Mouse (Mus musculus) urinary bladder, postnatal 14 days (tissue): ENCODE measurements at regions not wholly inside any gene's neighbourhood (a gene's known extent, or its start where the extent isn't known, plus 50 kb on each side); places are given as distances from the start of the nearest gene placed in this dataset.

Experiments used
- DNase-seq: peaks from one replicate; pipeline ENCODE4 v3.0.0; 2021; ENCODE audit warnings: low spot score

DNA sequence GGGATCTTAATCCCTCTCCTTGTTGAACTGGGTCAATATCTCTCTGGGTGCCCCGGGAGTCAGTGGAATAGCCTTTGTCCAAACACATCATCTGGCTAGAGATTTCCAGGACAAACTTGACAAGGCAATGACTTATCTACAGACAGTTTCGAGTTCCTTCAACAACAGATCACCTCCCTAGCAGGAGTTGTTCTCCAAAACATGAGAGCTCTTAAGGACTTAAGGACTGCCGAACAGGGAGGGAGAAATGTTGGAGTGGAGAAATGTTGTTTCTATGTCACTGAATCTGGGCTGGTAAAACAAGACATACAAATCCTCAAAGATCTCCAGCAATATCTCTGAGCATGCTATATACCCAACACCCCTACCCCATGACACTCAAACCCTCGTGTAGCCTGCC, 59.7 kb upstream of the Cox10 start:
- DNase-seq: no peak

DNA sequence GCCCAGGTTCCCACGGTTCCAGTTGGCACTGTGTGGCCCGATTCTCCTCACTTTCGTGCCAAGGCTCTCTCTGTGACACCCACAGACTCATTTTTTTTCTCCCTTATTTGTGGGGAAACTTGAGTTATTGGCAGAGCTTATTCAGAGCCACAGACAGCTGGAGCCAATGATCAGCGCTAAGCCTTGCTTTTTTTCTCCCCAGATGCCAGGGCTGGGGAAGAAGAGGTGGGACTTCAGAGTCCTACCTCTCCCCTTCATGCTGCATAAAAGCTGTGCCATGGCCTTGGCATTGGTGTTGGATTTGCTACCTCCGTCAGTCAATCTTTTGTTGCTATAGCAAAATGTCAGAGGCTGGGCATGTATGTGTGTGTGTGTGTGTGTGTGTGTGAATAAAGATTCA, 56.5 kb upstream of the Cox10 start:
- no peak for DNase-seq

DNA sequence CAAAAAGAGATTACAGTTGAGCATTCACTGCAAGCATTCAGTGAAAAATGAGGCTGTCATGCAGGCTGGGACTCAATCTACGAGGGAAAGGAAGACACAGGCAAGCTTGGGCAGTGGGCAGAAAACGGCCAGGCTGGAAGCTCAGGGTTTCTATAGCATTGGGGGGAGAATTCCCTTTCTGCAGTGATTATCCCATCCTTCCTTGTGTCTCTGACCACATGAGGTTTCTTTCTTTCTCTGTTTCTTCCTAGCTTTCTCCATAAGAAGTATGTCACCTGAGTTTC, 56.0 kb upstream of the Cox10 start:
- DNase-seq: no peak

DNA sequence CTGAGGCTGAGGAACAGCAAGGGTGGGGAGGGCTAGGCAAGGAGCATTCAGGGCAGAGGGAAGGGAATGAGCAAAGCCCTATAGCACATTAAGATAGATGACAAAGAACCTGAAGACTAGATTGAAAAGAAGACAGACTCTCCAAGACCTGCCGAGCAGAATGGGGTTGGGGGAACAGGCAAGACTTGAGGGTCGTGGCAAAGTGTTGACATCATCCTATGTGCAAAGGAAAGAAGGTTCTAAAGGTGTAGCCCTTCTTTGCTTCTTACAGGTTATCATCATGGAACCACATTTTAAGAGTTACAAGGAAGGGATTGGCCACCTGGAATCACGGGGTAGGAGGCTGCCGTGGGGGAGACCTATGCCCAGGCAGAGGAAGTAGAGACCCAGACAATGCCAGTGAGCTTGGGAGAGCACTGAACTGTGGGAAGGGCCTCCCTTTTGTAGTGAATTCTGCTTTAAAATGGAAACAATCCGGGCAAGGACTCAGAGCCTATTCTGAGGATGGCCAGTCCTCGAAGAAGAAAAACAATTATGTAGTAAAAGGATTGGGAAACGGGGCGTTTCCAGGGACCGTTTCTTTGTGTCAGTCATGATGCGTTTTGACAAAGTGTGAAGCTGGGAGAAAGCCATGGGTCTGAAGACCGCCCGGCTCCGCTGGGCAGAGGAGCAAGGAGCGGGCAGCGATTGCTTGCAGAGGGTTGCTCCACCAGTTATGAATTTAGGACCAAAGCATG, 55.5 kb upstream of the Cox10 start:
- no peak for DNase-seq
